Mouse (Mus musculus) forebrain, embryonic 14.5 days (tissue): ENCODE results near the gene Gramd2. TPM values are rescaled to one million over a fixed set of nuclear protein-coding genes. Genes with fewer than 3 reads are reported as not detected.
A peak's percentile ranks its signal among the peaks of the same experiment; 100 is the strongest.

Experiments used
- ATAC-seq: fragments of 200-750 bp; cut with Nextera tagmentation; 2 replicates; pipeline ENCODE4 v1.8.0; 2017; ENCODE audit warnings: mild to moderate bottlenecking, moderate library complexity
- DNase-seq: peaks from one replicate; pipeline ENCODE4 v3.0.0-alpha.2; 2015; ENCODE audit warnings: low spot score
- H3K27ac ChIP-seq: fragments of 300-500 bp; sonication (generic); 2 replicates; pipeline ENCODE4 v1.5.1; 2014; ENCODE audit warnings: low read depth, mild to moderate bottlenecking, control low read depth, low read length, moderate library complexity
- H3K27me3 ChIP-seq: fragments of 300-500 bp; sonication (generic); replicated peaks from 2 replicates; pipeline ENCODE4 v1.6.1; 2014; ENCODE audit warnings: low read length, control low read depth, mixed read lengths; ENCODE audit not compliant: control insufficient read depth, insufficient read depth
- H3K36me3 ChIP-seq: fragments of 300-500 bp; sonication (generic); 2 replicates; pipeline ENCODE4 v1.6.1; 2014; ENCODE audit warnings: low read length, control low read depth; ENCODE audit not compliant: control insufficient read depth, insufficient read depth
- H3K4me1 ChIP-seq: fragments of 300-500 bp; sonication (generic); 2 replicates; pipeline ENCODE4 v1.6.1; 2014; ENCODE audit warnings: antibody characterized with exemption, low read length, control low read depth; ENCODE audit not compliant: control insufficient read depth, insufficient read depth
- H3K4me2 ChIP-seq: fragments of 300-500 bp; sonication (generic); 2 replicates; pipeline ENCODE4 v1.6.1; 2014; ENCODE audit warnings: mild to moderate bottlenecking, control low read depth, low read length
- H3K4me3 ChIP-seq: fragments of 300-500 bp; sonication (generic); 2 replicates; pipeline ENCODE4 v1.5.1; 2014; ENCODE audit warnings: low read depth, low read length, control low read depth
- H3K9ac ChIP-seq: fragments of 300-500 bp; sonication (generic); 2 replicates; pipeline ENCODE4 v1.6.1; 2014; ENCODE audit warnings: mild to moderate bottlenecking, low read length, control low read depth, moderate library complexity
- H3K9me3 ChIP-seq: fragments of 300-500 bp; sonication (generic); replicated peaks from 2 replicates; pipeline ENCODE4 v1.6.1; 2016; ENCODE audit warnings: low read length, control low read depth, mixed read lengths; ENCODE audit not compliant: control insufficient read depth
- WGBS: fragments of 180-500 bp; shearing (Covaris S2); extraction: QIAGEN DNeasy Blood & Tissue Kit; methylation state at CpG from one replicate; pipeline ENCODE4 v1.1.7; 2014; 5-methylcytosine and 5-hydroxymethylcytosine counted together
- polyA plus RNA-seq: library from polyadenylated mRNA; unstranded; fragments of >200 nt; fragmentation: Nextera tagmentation; extraction: Ambion mirVana; gene quantifications from 2 replicates; pipeline ENCODE4 v1.2.1, GENCODE M21; 2014

Gramd2 gene
- polyA plus RNA-seq, 1 experiment from 2014 or later, result 3.5 TPM

DNA sequence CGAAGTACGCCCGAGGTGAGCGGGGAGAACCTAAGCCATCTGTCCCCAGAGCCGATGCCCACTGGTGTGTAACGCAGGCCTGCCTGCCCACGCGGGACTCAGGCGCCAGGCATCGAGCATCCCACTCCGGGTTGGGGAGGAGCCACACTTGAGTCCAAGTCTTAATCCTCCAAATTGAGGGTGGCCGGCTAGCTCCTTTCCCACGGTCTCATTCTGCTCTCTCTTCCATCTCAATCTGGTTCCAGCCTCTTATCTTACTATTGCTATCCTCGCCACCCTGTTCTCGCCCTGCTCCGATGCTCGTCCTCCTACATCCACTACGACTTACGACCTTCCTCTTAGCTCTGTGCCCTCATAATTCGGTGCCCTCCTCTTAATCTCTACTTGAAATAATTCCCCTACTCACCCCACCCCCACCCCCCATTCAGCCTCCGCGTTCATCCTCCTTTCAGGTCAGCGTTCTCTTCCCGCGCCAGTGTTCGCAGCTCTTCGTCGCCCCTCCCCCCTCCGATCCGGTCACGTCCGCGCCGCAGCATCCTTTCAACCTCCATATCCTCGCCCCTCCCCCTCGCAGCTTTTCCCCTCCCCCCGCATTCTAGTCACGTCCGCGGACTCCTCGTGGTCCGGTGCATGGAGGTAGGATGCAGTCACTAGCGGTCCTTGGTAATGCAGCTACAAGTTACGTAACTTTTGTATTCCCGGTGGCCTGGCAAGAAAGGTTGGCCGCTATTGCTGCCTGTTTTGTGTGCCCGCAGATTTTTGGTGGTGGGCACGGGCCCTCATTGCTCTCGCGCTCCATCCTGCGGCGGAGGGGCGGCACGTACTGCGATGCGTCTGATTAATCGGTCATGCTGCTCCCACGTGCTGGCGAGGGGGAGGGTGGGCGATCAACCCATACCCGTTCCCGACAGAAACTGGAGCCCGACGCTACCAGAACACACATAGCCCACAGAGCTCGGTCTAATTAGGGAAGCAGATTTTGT lies 23.0 kb upstream of the Gramd2 start:
- Histone ChIP-seq H3K4me2 (peak overlapping the region; percentile 87), H3K27me3 (no peaks in the 10 kb centered on the region), H3K9me3 (no peaks in the 10 kb centered on the region), H3K4me1 (peaks cover 29% of the 10 kb centered on the region), H3K36me3 (peaks cover 19% of the 10 kb centered on the region), H3K9ac (peak overlapping the region; percentile 75), H3K27ac (peak overlapping the region; percentile 93), H3K4me3 (peak overlapping the region; percentile 60)
- DNase-seq, result peak; percentile 95
- under 1% methylated on average over 65 of the region's 65 CpGs for WGBS
- ATAC-seq, result peak; percentile 74

DNA sequence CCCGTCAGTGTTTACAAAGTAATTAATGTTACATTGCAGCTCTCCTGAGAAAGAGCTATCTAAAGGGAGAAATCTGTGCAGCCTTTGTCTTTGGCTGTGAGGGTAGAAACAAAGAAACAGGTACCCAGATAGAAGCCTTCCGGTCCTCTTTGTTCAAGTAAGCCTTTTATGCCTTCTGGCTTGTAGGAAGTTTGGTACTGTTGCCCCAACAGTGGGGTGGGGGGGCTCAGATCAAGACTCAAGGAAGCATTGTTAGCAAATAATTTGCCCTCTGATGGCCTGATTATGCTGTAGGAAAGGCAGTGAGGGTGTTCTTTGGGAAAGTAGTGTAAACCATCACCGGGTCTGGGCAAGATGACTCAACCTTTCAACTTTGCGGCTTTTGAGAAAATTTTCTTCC lies 21.8 kb upstream of the Gramd2 start:
- Histone ChIP-seq H3K9me3 (no peaks in the 10 kb centered on the region), H3K4me1 (peaks cover 29% of the 10 kb centered on the region), H3K36me3 (peaks cover 30% of the 10 kb centered on the region), H3K27ac (peak overlapping the region; percentile 93), H3K9ac (peak overlapping the region; percentile 75), H3K27me3 (no peaks in the 10 kb centered on the region), H3K4me3 (peak overlapping the region; percentile 60), H3K4me2 (peak overlapping the region; percentile 87)
- under 1% methylated on average over 4 of the region's 4 CpGs for WGBS
- no peak for ATAC-seq
- DNase-seq, result peak; percentile 40

GRCm38 (mm10) chr9:59659036-59660026 lies 20.6 kb upstream of the Gramd2 start:
- DNase-seq (peak; percentile 92), ATAC-seq (no peak)
- H3K4me1 ChIP-seq, result peaks cover 33% of the 10 kb centered on the region
- peak overlapping the region; percentile 60 for H3K4me3 ChIP-seq
- H3K36me3 ChIP-seq, result peaks cover 41% of the 10 kb centered on the region
- WGBS, result 19% methylated on average over 14 of the region's 14 CpGs
- no peaks in the 10 kb centered on the region for H3K27me3 ChIP-seq
- no peaks in the 10 kb centered on the region for H3K9me3 ChIP-seq
- peak overlapping the region; percentile 87 for H3K4me2 ChIP-seq
- peak overlapping the region; percentile 75; the same call in 1 of the 2 replicates for H3K9ac ChIP-seq
- H3K27ac ChIP-seq, result peak overlapping the region; percentile 35; the same call in 1 of the 2 replicates

GRCm38 (mm10) chr9:59660421-59660820 lies 19.5 kb upstream of the Gramd2 start:
- no peak for ATAC-seq
- 51% methylated on average over 10 of the region's 10 CpGs for WGBS
- H3K27ac ChIP-seq, result no peak overlapping the region
- no peaks in the 10 kb centered on the region for H3K27me3 ChIP-seq
- H3K9ac ChIP-seq, result peak overlapping the region; percentile 17; the same call in 1 of the 2 replicates
- H3K36me3 ChIP-seq, result peaks cover 51% of the 10 kb centered on the region
- peak overlapping the region; percentile 87 for H3K4me2 ChIP-seq
- H3K4me3 ChIP-seq, result no peak overlapping the region
- no peak for DNase-seq
- peaks cover 37% of the 10 kb centered on the region for H3K4me1 ChIP-seq
- no peaks in the 10 kb centered on the region for H3K9me3 ChIP-seq

DNA sequence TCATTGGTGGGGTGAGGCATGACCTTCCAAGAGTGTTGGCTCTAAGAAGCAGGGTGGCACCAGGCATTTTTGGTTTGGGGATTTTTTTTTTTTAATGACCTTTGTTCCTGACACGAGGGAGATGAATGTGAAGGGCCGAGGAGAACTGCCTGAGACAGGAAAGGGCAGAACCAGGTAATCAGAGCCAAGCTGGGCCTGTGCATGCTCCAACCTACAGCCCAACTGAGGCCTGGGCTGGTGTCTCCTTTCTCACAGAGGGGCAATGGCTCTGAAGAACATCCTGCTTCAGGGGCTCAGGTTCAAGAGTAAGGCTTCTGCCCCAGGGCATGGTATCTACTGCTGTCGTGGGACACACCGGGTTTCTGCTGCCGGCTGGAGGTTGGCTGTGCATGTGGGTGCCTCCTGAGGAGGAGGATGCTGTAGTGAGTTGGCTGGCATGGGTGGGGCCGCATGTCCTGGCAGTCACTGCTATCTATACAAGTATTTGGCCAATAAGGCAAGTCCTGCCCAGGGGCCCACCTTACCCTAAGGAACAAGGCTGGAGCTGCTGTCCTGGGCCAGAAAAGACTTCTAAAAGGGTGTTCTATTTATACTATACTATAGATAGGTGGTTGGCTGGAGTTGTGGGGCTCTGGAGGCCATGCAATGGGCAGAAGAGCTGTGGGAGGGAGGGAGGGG lies 18.5 kb upstream of the Gramd2 start:
- DNase-seq (no peak), ATAC-seq (no peak)
- Histone ChIP-seq H3K4me2 (no peak overlapping the region), H3K4me1 (peaks cover 37% of the 10 kb centered on the region), H3K4me3 (no peak overlapping the region), H3K36me3 (peaks cover 61% of the 10 kb centered on the region), H3K9ac (peak overlapping the region; percentile 29; the same call in 1 of the 2 replicates), H3K9me3 (no peaks in the 10 kb centered on the region), H3K27me3 (no peaks in the 10 kb centered on the region), H3K27ac (no peak overlapping the region)
- 68% methylated on average over 6 of the region's 6 CpGs for WGBS

GRCm38 (mm10) chr9:59663226-59663625 lies 16.7 kb upstream of the Gramd2 start:
- peaks cover 79% of the 10 kb centered on the region for H3K36me3 ChIP-seq
- no peak overlapping the region for H3K27ac ChIP-seq
- H3K4me2 ChIP-seq, result no peak overlapping the region
- no peak overlapping the region for H3K9ac ChIP-seq
- DNase-seq, result no peak
- 83% methylated on average over 7 of the region's 7 CpGs for WGBS
- ATAC-seq, result no peak
- H3K27me3 ChIP-seq, result no peaks in the 10 kb centered on the region
- no peaks in the 10 kb centered on the region for H3K9me3 ChIP-seq
- H3K4me1 ChIP-seq, result peaks cover 35% of the 10 kb centered on the region
- H3K4me3 ChIP-seq, result no peak overlapping the region

- ATAC-seq (no peak), DNase-seq (no peak)
- Histone ChIP-seq H3K4me2 (no peak overlapping the region), H3K27me3 (no peaks in the 10 kb centered on the region), H3K27ac (no peak overlapping the region), H3K36me3 (peaks cover 87% of the 10 kb centered on the region), H3K4me3 (no peak overlapping the region), H3K9me3 (no peaks in the 10 kb centered on the region), H3K9ac (no peak overlapping the region), H3K4me1 (peaks cover 31% of the 10 kb centered on the region)
- 62% methylated on average over 3 of the region's 3 CpGs for WGBS
Observed at GRCm38 (mm10) chr9:59663957-59664356, 16.0 kb upstream of the Gramd2 start.

GRCm38 (mm10) chr9:59664664-59665256 lies 15.2 kb upstream of the Gramd2 start:
- Histone ChIP-seq H3K36me3 (peaks cover 94% of the 10 kb centered on the region), H3K4me1 (peaks cover 26% of the 10 kb centered on the region), H3K9ac (no peak overlapping the region), H3K4me2 (no peak overlapping the region), H3K4me3 (no peak overlapping the region), H3K27me3 (no peaks in the 10 kb centered on the region), H3K27ac (no peak overlapping the region), H3K9me3 (no peaks in the 10 kb centered on the region)
- ATAC-seq (no peak), DNase-seq (peak; percentile 54)
- WGBS, result 44% methylated on average over 4 of the region's 4 CpGs
